Mouse (Mus musculus) olfactory bulb, adult 2 months (tissue): ENCODE measurements around the gene Ugt1a9.

Experiments used
- CTCF ChIP-seq: fragments of 200-500 bp; IDR thresholded peaks from 2 replicates; pipeline ENCODE4 v1.5.1; 2012; ENCODE audit warnings: low read depth, mild to moderate bottlenecking, low read length, moderate library complexity; ENCODE audit not compliant: insufficient read depth
- POLR2A ChIP-seq: fragments of 200-500 bp; IDR thresholded peaks from 2 replicates; pipeline ENCODE4 v1.6.1; 2012; ENCODE audit warnings: mild to moderate bottlenecking, low read depth, low read length, moderate library complexity; ENCODE audit not compliant: insufficient read depth

GRCm38 (mm10) chr1:88133908-88134456 is 63.4 kb downstream of the Ugt1a9 start:
- no peak for TF ChIP-seq CTCF
- TF ChIP-seq POLR2A = no peak
